Mouse (Mus musculus) brown adipose tissue, adult 24 weeks (tissue): ENCODE measurements around the gene Btbd10. TPM values are rescaled to one million over a fixed set of nuclear protein-coding genes. Genes with fewer than 3 reads are reported as not detected.

Experiments used
- H3K27ac ChIP-seq: fragments of 200-500 bp; replicated peaks from 2 replicates; pipeline ENCODE4 v1.5.1; 2012; ENCODE audit warnings: low read depth, mild to moderate bottlenecking, low read length
- H3K4me1 ChIP-seq: fragments of 200-500 bp; 2 replicates; pipeline ENCODE4 v1.6.1; 2012; ENCODE audit warnings: low read length, mixed read lengths; ENCODE audit not compliant: control insufficient read depth, insufficient read depth, insufficient read length
- H3K4me3 ChIP-seq: fragments of 200-500 bp; 2 replicates; pipeline ENCODE4 v1.5.1; 2012; ENCODE audit warnings: low read depth, mild to moderate bottlenecking, low read length, moderate library complexity; ENCODE audit not compliant: insufficient read depth
- polyA plus RNA-seq: library from polyadenylated mRNA; stranded (reverse); fragments of >200 nt; gene quantifications from 2 replicates; pipeline ENCODE4 v1.2.4, GENCODE M21; 2012; ENCODE audit not compliant: missing spikeins, insufficient read depth, insufficient read length

The Btbd10 gene
- polyA plus RNA-seq, 1 experiment = 11.8 TPM

DNA sequence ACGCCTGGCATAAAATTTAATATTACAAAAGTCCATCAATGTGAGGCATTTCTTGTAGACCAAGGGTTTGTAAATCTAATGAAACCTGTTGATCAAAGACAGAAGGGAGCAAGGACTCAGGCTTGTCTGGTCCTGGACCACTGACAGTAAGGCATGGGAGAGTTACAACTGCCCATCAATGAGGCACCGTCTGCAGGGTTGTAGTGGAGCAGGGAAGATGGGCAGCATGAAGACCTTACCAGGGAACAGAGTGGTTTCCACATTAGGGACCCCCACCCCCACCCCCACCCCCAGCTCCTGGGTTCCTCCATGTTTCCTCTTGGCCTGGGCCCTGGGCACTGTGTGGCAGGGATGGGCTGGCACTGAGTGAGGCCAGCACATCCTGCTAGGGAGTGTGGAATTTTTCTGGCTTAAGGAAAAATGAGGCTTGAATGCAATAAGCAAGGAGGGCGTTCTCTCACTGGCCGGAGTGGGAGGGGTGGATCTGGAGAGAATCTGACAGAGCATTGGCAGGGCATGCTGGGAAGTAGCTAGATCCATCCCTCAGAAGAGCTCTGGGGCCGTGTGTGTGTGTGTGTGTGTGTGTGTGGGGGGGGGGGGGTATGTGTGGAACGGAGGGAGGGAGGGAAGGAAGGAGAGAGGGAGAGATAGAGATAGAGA is 96.7 kb downstream of the Btbd10 start:
- Histone ChIP-seq H3K4me3 (no peak overlapping the region), H3K4me1 (peaks cover 5% of the 10 kb centered on the region; the same call in 1 of the 2 replicates), H3K27ac (no peak overlapping the region)

DNA sequence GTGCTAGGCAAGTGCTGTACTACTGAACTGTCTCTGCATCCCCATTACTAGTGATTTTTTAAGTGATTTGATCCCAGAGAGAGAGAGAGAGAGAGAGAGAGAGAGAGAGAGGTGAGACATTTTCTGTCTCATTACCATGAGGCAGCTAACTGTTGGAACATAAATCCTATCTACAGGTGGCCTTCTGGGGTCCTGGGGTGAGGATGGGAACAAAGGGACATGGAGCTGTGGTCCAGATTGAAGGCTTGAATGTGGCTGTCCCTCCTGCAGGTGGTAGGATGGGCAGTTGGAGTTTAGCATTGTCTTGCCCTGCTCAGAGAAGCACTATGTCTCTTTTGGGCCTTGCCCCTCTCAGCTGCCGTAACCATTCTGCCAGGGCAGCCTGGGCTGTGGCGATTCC is 98.2 kb downstream of the Btbd10 start:
- Histone ChIP-seq H3K27ac (no peak overlapping the region), H3K4me1 (peaks cover 5% of the 10 kb centered on the region; the same call in 1 of the 2 replicates), H3K4me3 (no peak overlapping the region)

DNA sequence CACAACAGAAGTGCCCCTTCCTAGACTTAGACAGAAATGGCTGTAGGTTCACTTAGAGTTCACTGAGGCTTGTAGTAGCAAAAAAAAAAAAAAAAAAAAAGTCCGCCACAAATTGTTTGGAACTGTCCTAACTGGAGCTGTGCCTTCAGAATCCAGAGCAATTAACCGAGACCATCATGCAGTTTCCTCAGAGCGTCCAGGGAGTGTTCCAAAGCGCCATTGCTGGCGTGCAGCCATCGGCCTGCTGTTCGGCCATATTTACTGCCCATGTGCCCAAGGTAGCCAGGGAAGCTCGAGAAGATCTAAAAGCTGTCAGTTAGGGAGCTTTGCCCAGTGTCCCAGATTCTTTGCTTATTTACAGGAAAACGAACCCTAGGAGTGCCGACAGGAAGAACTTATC is 98.6 kb downstream of the Btbd10 start:
- no peak overlapping the region for H3K27ac ChIP-seq
- no peak overlapping the region for H3K4me3 ChIP-seq
- peaks cover 5% of the 10 kb centered on the region; the same call in 1 of the 2 replicates for H3K4me1 ChIP-seq

DNA sequence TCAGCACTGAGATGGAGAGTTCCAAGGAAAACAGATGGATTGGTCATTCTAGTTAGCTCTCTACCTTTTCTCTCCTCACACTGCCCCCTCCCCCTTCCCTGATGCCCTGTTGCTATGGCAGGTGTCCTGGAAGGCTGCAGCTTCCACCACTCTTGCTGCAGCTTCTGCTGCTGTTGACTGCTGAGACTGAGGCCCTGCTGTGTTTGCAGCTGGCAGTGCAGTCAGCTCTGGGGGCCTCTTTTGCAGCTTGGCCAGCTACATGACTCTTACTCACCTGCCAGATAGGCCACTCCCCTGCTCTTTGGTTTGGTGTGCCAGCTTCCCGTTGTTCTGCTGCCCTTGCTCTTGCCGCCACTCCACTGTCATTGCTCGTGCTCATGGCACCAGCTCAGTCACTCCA is 99.3 kb downstream of the Btbd10 start:
- Histone ChIP-seq H3K4me3 (no peak overlapping the region), H3K4me1 (peaks cover 5% of the 10 kb centered on the region; the same call in 1 of the 2 replicates)

DNA sequence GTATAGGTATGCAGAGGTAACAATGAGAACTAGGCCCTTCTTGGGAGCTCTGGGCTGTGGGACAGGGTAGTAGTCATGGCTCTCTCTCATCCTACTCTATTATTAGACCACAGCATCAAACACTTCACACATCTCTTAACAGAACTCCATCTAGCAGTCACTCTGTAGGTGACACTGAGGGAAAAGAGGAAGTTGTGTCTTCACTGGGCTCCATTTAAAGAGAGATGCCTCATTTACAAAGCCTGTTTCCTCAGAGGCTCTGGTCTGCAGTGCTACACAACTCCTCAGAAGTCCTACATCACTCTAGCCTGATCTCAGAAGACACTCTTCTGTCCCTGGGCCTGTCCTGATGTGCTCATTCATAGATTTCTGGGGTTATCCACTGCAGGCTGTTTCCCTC is 100.1 kb downstream of the Btbd10 start:
- H3K4me1 ChIP-seq = peaks cover 5% of the 10 kb centered on the region; the same call in 1 of the 2 replicates
- no peak overlapping the region for H3K27ac ChIP-seq
- H3K4me3 ChIP-seq = no peak overlapping the region

More for the DNA sequence above, 99.3 kb downstream of the Btbd10 start:
- H3K27ac ChIP-seq = no peak overlapping the region

DNA sequence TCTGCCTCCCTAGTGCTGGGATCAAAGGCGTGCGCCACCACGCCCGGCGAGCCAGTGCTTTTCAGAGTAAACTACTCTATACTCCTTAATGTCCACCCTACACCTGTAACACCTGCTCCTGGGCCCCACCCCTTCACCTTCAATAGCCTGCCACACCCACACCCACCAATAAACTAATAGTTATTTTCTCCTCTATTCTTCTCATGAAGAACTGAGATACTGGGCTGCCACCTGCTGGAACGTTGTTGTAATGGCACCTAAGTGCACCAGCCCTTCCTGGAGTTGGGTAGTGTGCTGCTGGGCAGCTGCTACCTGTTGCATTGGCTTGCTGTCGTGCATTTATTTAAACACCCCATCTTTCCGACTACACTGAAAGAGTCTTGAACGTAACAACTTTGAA is 100.9 kb downstream of the Btbd10 start:
- Histone ChIP-seq H3K27ac (no peak overlapping the region), H3K4me1 (peaks cover 5% of the 10 kb centered on the region; the same call in 1 of the 2 replicates), H3K4me3 (no peak overlapping the region)

Other genes with a start within 250 kb of the Btbd10 start
- gene Arntl, start 161.9 kb downstream of the Btbd10 start, polyA plus RNA-seq = 5.0 and 10.8 TPM in 2 replicates
- gene Pth, start 19.2 kb upstream of the Btbd10 start, polyA plus RNA-seq = not detected in 2 replicates
- gene Far1, start 144.4 kb upstream of the Btbd10 start, polyA plus RNA-seq = 8.4 and 9.4 TPM in 2 replicates